Mouse (Mus musculus) intestine, embryonic 16.5 days (tissue): Measurements from ENCODE around the gene Wnt3a. TPM values are rescaled to one million over a fixed set of nuclear protein-coding genes. Genes with fewer than 3 reads are reported as not detected.
A peak's percentile ranks its signal among the peaks of the same experiment; 100 is the strongest.

Experiments
- ATAC-seq: fragments of 200-750 bp; cut with Nextera tagmentation; 2 replicates; pipeline ENCODE4 v1.8.0; 2017; ENCODE audit warnings: moderate TSS enrichment, moderate library complexity
- H3K27ac ChIP-seq: fragments of 300-500 bp; sonication (generic); 2 replicates; pipeline ENCODE4 v1.5.1; 2014; ENCODE audit warnings: mild to moderate bottlenecking, low read length
- H3K27me3 ChIP-seq: fragments of 300-500 bp; sonication (generic); replicated peaks from 2 replicates; pipeline ENCODE4 v1.6.1; 2014; ENCODE audit warnings: low read length, control low read depth, mixed read lengths; ENCODE audit not compliant: control insufficient read depth, insufficient read depth
- H3K36me3 ChIP-seq: fragments of 300-500 bp; sonication (generic); 2 replicates; pipeline ENCODE4 v1.6.1; 2014; ENCODE audit warnings: low read length, control low read depth; ENCODE audit not compliant: control insufficient read depth, insufficient read depth
- H3K4me1 ChIP-seq: fragments of 300-500 bp; sonication (generic); 2 replicates; pipeline ENCODE4 v1.6.1; 2014; ENCODE audit warnings: low read length, control low read depth, mixed read lengths; ENCODE audit not compliant: control insufficient read depth, insufficient read depth
- H3K4me2 ChIP-seq: fragments of 300-500 bp; sonication (generic); 2 replicates; pipeline ENCODE4 v1.6.1; 2014; ENCODE audit warnings: low read depth, low read length, control low read depth
- H3K4me3 ChIP-seq: fragments of 300-500 bp; sonication (generic); 2 replicates; pipeline ENCODE4 v1.5.1; 2014; ENCODE audit warnings: mild to moderate bottlenecking, low read length
- H3K9ac ChIP-seq: fragments of 300-500 bp; sonication (generic); 2 replicates; pipeline ENCODE4 v1.6.1; 2014; ENCODE audit warnings: low read depth, low read length
- H3K9me3 ChIP-seq: fragments of 300-500 bp; sonication (generic); 2 replicates; pipeline ENCODE4 v1.6.1; 2016; ENCODE audit warnings: low read length, control low read depth; ENCODE audit not compliant: control insufficient read depth
- WGBS: fragments of 180-500 bp; shearing (Covaris S2); extraction: QIAGEN DNeasy Blood & Tissue Kit; methylation state at CpG from one replicate; pipeline ENCODE4 v1.1.7; 2014; 5-methylcytosine and 5-hydroxymethylcytosine counted together
- polyA plus RNA-seq: library from polyadenylated mRNA; unstranded; fragments of >200 nt; fragmentation: Nextera tagmentation; extraction: Ambion mirVana; gene quantifications from 2 replicates; pipeline ENCODE4 v1.2.1, GENCODE M21; 2015

Wnt3a gene
- not detected in 2 replicates for polyA plus RNA-seq

GRCm38 (mm10) chr11:59290702-59291303, at the start of gene Wnt3a:
Gene Wnt3a (minus strand): TSS chr11:59290752.
- Histone ChIP-seq H3K9me3 (no peaks in the 10 kb centered on the region), H3K9ac (no peak within 1 kb of the TSS), H3K4me2 (peak within 1 kb of the TSS; percentile 51), H3K36me3 (no peaks in the 10 kb centered on the region), H3K27ac (no peak within 1 kb of the TSS), H3K4me3 (peak within 1 kb of the TSS; percentile 35), H3K4me1 (peaks cover 4% of the 10 kb centered on the region), H3K27me3 (peaks cover 78% of the 10 kb centered on the region)
- WGBS, result under 1% methylated on average over 27 of the region's 60 CpGs
- ATAC-seq, result no peak

DNA sequence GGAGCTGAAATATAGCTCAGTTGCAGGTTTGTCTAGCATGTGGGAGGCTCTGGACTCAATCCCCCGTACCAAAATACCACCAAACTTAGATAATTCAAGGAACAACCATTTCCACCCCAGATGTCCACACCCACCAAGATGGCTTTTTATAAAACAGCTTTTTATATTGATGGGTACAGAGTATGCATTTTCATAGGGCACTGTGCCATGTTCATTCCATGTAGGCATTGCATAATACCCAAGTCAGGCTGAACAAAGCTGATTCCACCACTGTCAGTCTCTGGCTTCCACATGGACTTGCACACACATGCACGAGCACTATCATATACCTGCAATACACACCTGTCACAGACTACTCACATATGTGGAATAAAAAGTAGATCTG, 48.2 kb upstream of the Wnt3a start:
- no peaks in the 10 kb centered on the region for H3K36me3 ChIP-seq
- no peaks in the 10 kb centered on the region for H3K27me3 ChIP-seq
- no peaks in the 10 kb centered on the region for H3K9me3 ChIP-seq
- 90% methylated on average over 2 of the region's 2 CpGs for WGBS
- H3K27ac ChIP-seq, result no peak overlapping the region
- H3K4me3 ChIP-seq, result no peak overlapping the region
- ATAC-seq, result no peak
- H3K4me1 ChIP-seq, result no peaks in the 10 kb centered on the region
- no peak overlapping the region for H3K9ac ChIP-seq
- H3K4me2 ChIP-seq, result no peak overlapping the region

- no peak overlapping the region for H3K27ac ChIP-seq
- no peak for ATAC-seq
- H3K36me3 ChIP-seq, result no peaks in the 10 kb centered on the region
- 71% methylated on average over 13 of the region's 13 CpGs for WGBS
- no peak overlapping the region for H3K4me3 ChIP-seq
- no peak overlapping the region for H3K4me2 ChIP-seq
- H3K4me1 ChIP-seq, result no peaks in the 10 kb centered on the region
- H3K9me3 ChIP-seq, result no peaks in the 10 kb centered on the region
- no peaks in the 10 kb centered on the region for H3K27me3 ChIP-seq
- no peak overlapping the region for H3K9ac ChIP-seq
Observed at GRCm38 (mm10) chr11:59337955-59338735, 47.6 kb upstream of the Wnt3a start.

DNA sequence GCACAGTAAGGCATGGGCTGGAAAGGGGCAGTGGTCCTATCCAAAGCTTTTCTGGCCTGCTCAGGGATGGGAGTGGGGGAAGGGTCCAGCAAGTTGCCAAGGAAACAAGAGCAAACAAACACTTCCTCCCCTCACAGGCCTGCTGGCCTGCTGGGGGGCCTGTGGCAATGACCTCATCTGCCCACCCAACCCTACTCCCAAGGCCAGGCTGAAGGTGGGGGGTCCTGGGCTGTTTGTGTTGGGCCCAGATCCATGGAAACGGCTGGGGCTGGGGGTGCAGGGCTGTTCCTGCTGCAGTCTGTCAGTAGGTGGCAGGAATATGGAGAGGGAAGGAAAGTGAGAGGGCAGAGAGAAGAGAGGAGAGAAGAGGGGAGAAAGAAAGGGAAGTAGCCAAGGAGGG, 45.8 kb upstream of the Wnt3a start:
- H3K4me1 ChIP-seq, result 0 out of 2 replicates have a peak, but pooled peaks cover 4% of the 10 kb centered on the region
- no peaks in the 10 kb centered on the region for H3K36me3 ChIP-seq
- H3K27ac ChIP-seq, result no peak overlapping the region
- no peaks in the 10 kb centered on the region for H3K9me3 ChIP-seq
- 18% methylated on average over 1 of the region's 1 CpGs for WGBS
- no peak overlapping the region for H3K9ac ChIP-seq
- no peak overlapping the region for H3K4me2 ChIP-seq
- H3K4me3 ChIP-seq, result no peak overlapping the region
- peak; percentile 28; the same call in 1 of the 2 replicates for ATAC-seq
- no peaks in the 10 kb centered on the region for H3K27me3 ChIP-seq

DNA sequence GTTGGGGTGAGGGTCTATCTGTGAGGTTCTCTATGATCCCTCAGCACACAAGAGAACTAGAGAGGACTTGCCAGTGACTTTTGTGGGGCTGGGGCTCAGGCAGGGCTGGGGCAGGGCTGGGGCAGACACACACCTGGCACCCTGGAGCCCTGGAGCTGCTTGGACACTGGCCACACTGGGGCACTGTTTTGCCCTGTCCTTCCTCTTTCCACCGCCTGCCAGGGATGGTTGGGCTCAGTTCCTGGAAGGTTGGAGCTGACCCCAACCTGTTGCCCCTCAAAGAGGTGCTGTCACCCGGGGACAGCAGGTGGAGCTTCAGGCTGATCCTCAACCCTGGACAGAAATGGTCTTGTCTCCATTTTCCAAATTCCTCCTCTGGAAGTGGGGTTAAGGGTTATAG, 45.4 kb upstream of the Wnt3a start:
- Histone ChIP-seq H3K27ac (no peak overlapping the region), H3K27me3 (no peaks in the 10 kb centered on the region), H3K4me1 (0 out of 2 replicates have a peak, but pooled peaks cover 4% of the 10 kb centered on the region), H3K4me3 (no peak overlapping the region), H3K4me2 (no peak overlapping the region), H3K9me3 (no peaks in the 10 kb centered on the region), H3K9ac (no peak overlapping the region), H3K36me3 (no peaks in the 10 kb centered on the region)
- WGBS, result 59% methylated on average over 2 of the region's 2 CpGs
- no peak for ATAC-seq

DNA sequence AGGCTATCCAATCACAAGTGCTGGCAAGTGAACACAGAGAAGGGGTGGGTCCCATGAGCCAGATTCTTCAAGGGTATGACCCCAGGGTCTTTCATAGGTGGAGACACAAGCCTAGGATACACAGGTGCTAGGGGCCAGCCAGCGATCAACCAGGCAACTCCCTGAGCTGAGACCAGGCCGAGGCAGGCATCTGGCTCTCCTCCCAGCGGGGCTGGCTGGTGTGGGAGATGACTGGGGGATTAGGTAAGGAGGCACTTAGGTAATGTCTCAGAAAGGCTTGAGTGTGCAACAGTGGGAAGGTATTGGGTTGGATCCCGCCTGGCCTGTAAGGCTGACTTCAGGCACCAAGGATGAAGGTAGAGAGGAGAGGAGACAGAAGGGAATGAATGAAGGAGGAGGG, 44.6 kb upstream of the Wnt3a start:
- H3K9ac ChIP-seq, result no peak overlapping the region
- no peak overlapping the region for H3K4me2 ChIP-seq
- no peak for ATAC-seq
- 79% methylated on average over 4 of the region's 4 CpGs for WGBS
- H3K4me3 ChIP-seq, result no peak overlapping the region
- no peaks in the 10 kb centered on the region for H3K36me3 ChIP-seq
- no peaks in the 10 kb centered on the region for H3K27me3 ChIP-seq
- 0 out of 2 replicates have a peak, but pooled peaks cover 4% of the 10 kb centered on the region for H3K4me1 ChIP-seq
- H3K9me3 ChIP-seq, result no peaks in the 10 kb centered on the region
- no peak overlapping the region for H3K27ac ChIP-seq

GRCm38 (mm10) chr11:59332938-59333337, 42.4 kb upstream of the Wnt3a start:
- no peak overlapping the region for H3K4me2 ChIP-seq
- no peaks in the 10 kb centered on the region for H3K9me3 ChIP-seq
- H3K4me3 ChIP-seq, result no peak overlapping the region
- ATAC-seq, result no peak
- H3K27ac ChIP-seq, result no peak overlapping the region
- H3K9ac ChIP-seq, result no peak overlapping the region
- H3K27me3 ChIP-seq, result no peaks in the 10 kb centered on the region
- 0 out of 2 replicates have a peak, but pooled peaks cover 4% of the 10 kb centered on the region for H3K4me1 ChIP-seq
- no peaks in the 10 kb centered on the region for H3K36me3 ChIP-seq
- WGBS, result 51% methylated on average over 9 of the region's 9 CpGs

GRCm38 (mm10) chr11:59331167-59331869, 40.8 kb upstream of the Wnt3a start:
- no peak overlapping the region for H3K9ac ChIP-seq
- H3K36me3 ChIP-seq, result no peaks in the 10 kb centered on the region
- peak; percentile 86 for ATAC-seq
- H3K4me1 ChIP-seq, result 0 out of 2 replicates have a peak, but pooled peaks cover 4% of the 10 kb centered on the region
- no peaks in the 10 kb centered on the region for H3K9me3 ChIP-seq
- H3K27ac ChIP-seq, result no peak overlapping the region
- no peak overlapping the region for H3K4me3 ChIP-seq
- no peaks in the 10 kb centered on the region for H3K27me3 ChIP-seq
- WGBS, result 68% methylated on average over 16 of the region's 16 CpGs
- no peak overlapping the region for H3K4me2 ChIP-seq

DNA sequence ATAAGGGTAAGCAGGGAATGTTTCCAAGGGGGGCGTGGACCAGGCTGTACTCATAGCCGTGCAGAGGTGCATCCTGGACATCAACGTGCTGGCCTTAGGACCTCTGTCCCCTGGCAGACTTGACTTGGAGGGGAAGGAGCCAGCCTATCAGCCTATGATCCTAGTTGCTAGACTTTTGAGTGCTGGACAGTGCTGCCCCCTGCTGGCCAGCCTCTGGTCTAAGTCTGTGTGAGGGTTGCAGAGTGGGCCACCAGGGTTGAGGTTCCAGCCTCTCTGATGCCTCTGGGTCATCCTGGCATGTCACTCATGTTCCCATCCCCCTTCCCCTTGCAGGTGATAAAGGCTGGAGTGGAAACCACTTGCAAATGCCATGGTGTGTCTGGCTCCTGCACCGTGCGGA, 40.0 kb upstream of the Wnt3a start:
- Histone ChIP-seq H3K4me3 (no peak overlapping the region), H3K4me2 (no peak overlapping the region), H3K27me3 (no peaks in the 10 kb centered on the region), H3K9me3 (no peaks in the 10 kb centered on the region), H3K9ac (no peak overlapping the region), H3K4me1 (0 out of 2 replicates have a peak, but pooled peaks cover 4% of the 10 kb centered on the region), H3K36me3 (no peaks in the 10 kb centered on the region), H3K27ac (no peak overlapping the region)
- ATAC-seq, result peak; percentile 37; the same call in 1 of the 2 replicates
- 45% methylated on average over 5 of the region's 5 CpGs for WGBS
